Mouse (Mus musculus): ENCODE measurements around the gene Plxnb2. TPM values are rescaled to one million over a fixed set of nuclear protein-coding genes. Genes with fewer than 3 reads are reported as not detected.

Gene Plxnb2
- total RNA-seq, 2 experiments from 2014 or later, result 50.0 to 56.5 TPM

GRCm38 (mm10) chr15:89152312-89152711, 28.3 kb downstream of the Plxnb2 start:
- no peak for DNase-seq (ENCODE audit: extremely low spot score in 1 of 2, low spot score in 1 of 2)

- no peak for DNase-seq (ENCODE audit: extremely low spot score in 1 of 2, low spot score in 1 of 2)
Measured at GRCm38 (mm10) chr15:89150041-89150390, 30.6 kb downstream of the Plxnb2 start.

- DNase-seq (ENCODE audit: extremely low spot score in 1 of 2, low spot score in 1 of 2), result peak in 1 of 2 experiments; percentile 42
Measured at GRCm38 (mm10) chr15:89149271-89150040, 31.1 kb downstream of the Plxnb2 start, which contains the start of gene Mapk11. Mapk11 (minus strand) TSS chr15:89149628.

- no peak for DNase-seq (ENCODE audit: extremely low spot score in 1 of 2, low spot score in 1 of 2)
Measured at GRCm38 (mm10) chr15:89148496-89149270, 31.9 kb downstream of the Plxnb2 start.

- DNase-seq (ENCODE audit: extremely low spot score in 1 of 2, low spot score in 1 of 2), result no peak
Measured at GRCm38 (mm10) chr15:89147895-89148294, 32.7 kb downstream of the Plxnb2 start.

GRCm38 (mm10) chr15:89147456-89147855, 33.1 kb downstream of the Plxnb2 start:
- DNase-seq (ENCODE audit: extremely low spot score in 1 of 2, low spot score in 1 of 2), result no peak

GRCm38 (mm10) chr15:89147024-89147423, 33.6 kb downstream of the Plxnb2 start:
- DNase-seq (ENCODE audit: extremely low spot score in 1 of 2, low spot score in 1 of 2), result no peak

GRCm38 (mm10) chr15:89146537-89146936, 34.1 kb downstream of the Plxnb2 start:
- no peak for DNase-seq (ENCODE audit: extremely low spot score in 1 of 2, low spot score in 1 of 2)

- DNase-seq (ENCODE audit: extremely low spot score in 1 of 2, low spot score in 1 of 2), result no peak
Measured at GRCm38 (mm10) chr15:89145813-89146350, 34.7 kb downstream of the Plxnb2 start.

GRCm38 (mm10) chr15:89144965-89145364, 35.6 kb downstream of the Plxnb2 start:
- DNase-seq (ENCODE audit: extremely low spot score in 1 of 2, low spot score in 1 of 2), result no peak

- no peak for DNase-seq (ENCODE audit: extremely low spot score in 1 of 2, low spot score in 1 of 2)
Measured at GRCm38 (mm10) chr15:89143134-89143533, 37.5 kb downstream of the Plxnb2 start.

GRCm38 (mm10) chr15:89141905-89142304, 38.7 kb downstream of the Plxnb2 start:
- DNase-seq (ENCODE audit: extremely low spot score in 1 of 2, low spot score in 1 of 2), result no peak

GRCm38 (mm10) chr15:89141443-89141842, 39.1 kb downstream of the Plxnb2 start:
- DNase-seq (ENCODE audit: extremely low spot score in 1 of 2, low spot score in 1 of 2), result no peak

GRCm38 (mm10) chr15:89140659-89141252, 39.8 kb downstream of the Plxnb2 start, which contains the start of gene Mapk12:
Mapk12 (minus strand) TSS chr15:89140703.
- DNase-seq (ENCODE audit: extremely low spot score in 1 of 2, low spot score in 1 of 2), result no peak

- DNase-seq (ENCODE audit: extremely low spot score in 1 of 2, low spot score in 1 of 2), result peak in 1 of 2 experiments; percentile 27
Measured at GRCm38 (mm10) chr15:89140048-89140658, 40.4 kb downstream of the Plxnb2 start.

- no peak for DNase-seq (ENCODE audit: extremely low spot score in 1 of 2, low spot score in 1 of 2)
Measured at GRCm38 (mm10) chr15:89138531-89138930, 42.1 kb downstream of the Plxnb2 start.

GRCm38 (mm10) chr15:89138046-89138405, 42.6 kb downstream of the Plxnb2 start:
- DNase-seq (ENCODE audit: extremely low spot score in 1 of 2, low spot score in 1 of 2), result no peak

- no peak for DNase-seq (ENCODE audit: extremely low spot score in 1 of 2, low spot score in 1 of 2)
Measured at GRCm38 (mm10) chr15:89137378-89138045, 43.1 kb downstream of the Plxnb2 start.

GRCm38 (mm10) chr15:89136461-89137155, 44.0 kb downstream of the Plxnb2 start:
- DNase-seq (ENCODE audit: extremely low spot score in 1 of 2, low spot score in 1 of 2), result no peak
